ENCODE assay signal across 16 mouse cellular contexts in the genomic region with DNA sequence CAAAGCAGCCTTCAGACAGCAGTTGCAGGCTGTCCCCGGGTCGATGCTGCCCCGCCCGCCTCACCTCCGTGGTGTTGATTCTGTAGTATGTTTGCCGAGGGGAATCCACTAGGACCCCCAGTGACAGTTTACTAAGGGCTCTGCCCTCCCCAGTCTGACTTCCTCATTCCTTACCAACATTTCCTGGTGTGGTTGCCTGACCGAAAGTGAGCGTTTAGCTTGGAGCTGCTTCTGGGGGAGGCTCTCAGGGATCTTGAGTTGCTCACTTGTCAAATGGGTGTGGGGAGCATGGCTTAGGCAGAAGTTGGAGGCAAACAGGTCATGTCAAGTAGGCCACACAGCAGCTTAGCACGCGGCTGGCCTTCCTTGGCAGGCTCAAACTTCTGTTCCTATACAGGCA.
DNase-seq lines count a peak whose midpoint lies in the region; ATAC-seq lines count a peak whose summit lies in the region.
"Had no signal": no experiment of that assay in that cellular context is flagged by ENCODE, and none has a peak within 500 bp of the region (broad histone marks: within the 10 kb centered on the region; RNA-seq: fewer than 3 reads in every experiment).

No protein-coding gene starts in this region.

- H3K4me3 ChIP-seq in liver, embryonic 12.5 days = no peak overlapping the region
- no peak overlapping the region for H3K4me3 ChIP-seq in liver, embryonic 11.5 days (ENCODE audit: low read depth, low read length)
- H3K4me3 ChIP-seq in megakaryocyte, embryonic 14.5 days (replicated peaks) = peak overlapping the region; percentile 76
- H3K4me3 ChIP-seq: erythroblast, embryonic 14.5 days; hindbrain, embryonic 15.5 days; neural tube, embryonic 15.5 days had no signal

- no peak for DNase-seq in liver, embryonic 11.5 days (ENCODE audit: low spot score)
- peak; percentile 84 for DNase-seq in 416B (ENCODE audit: low read depth)
- DNase-seq in c-Kit-positive CD71-negative TER-119-negative erythroid progenitor cells, embryonic 14.5 days (ENCODE audit: low read depth) = peak; percentile 50
- DNase-seq in spleen, postnatal 14 days (ENCODE audit: low spot score in 2 of 2) = no peak
- no peak for DNase-seq in left cerebral cortex, adult 9 months (ENCODE audit: low spot score in 2 of 2)
- no peak for DNase-seq in MN1 (ENCODE audit: low spot score)
- DNase-seq: adrenal gland, adult 8-10 months; cerebellum, adult 9-10 months; layer of hippocampus, postnatal 36 days; thymus, postnatal 4 days had no signal

- no peaks in the 10 kb centered on the region for H3K27me3 ChIP-seq in liver, embryonic 12.5 days (replicated peaks)
- no peaks in the 10 kb centered on the region for H3K27me3 ChIP-seq in liver, embryonic 11.5 days (replicated peaks; ENCODE audit: control insufficient read depth, insufficient read depth, low read length)
- peaks cover 4% of the 10 kb centered on the region for H3K27me3 ChIP-seq in megakaryocyte, embryonic 14.5 days (replicated peaks)
- H3K27me3 ChIP-seq: hindbrain, embryonic 15.5 days; neural tube, embryonic 15.5 days had no signal

- ATAC-seq in liver, embryonic 12.5 days = no peak
- ATAC-seq in liver, embryonic 11.5 days (replicated peaks; ENCODE audit: low FRiP score) = no peak
- ATAC-seq: forebrain, embryonic 16.5 days had no signal

- 27% methylated on average over 10 of the region's 10 CpGs for WGBS in liver, embryonic 12.5 days (ENCODE audit: insufficient replicate concordance)
- 43% methylated on average over 10 of the region's 10 CpGs for WGBS in liver, embryonic 11.5 days

- no peaks in the 10 kb centered on the region for H3K36me3 ChIP-seq in liver, embryonic 12.5 days
- no peaks in the 10 kb centered on the region for H3K36me3 ChIP-seq in liver, embryonic 11.5 days (ENCODE audit: control insufficient read depth, insufficient read depth, low read length)
- peaks cover 16% of the 10 kb centered on the region for H3K36me3 ChIP-seq in megakaryocyte, embryonic 14.5 days (replicated peaks; ENCODE audit: low read length)
- H3K36me3 ChIP-seq: hindbrain, embryonic 15.5 days; neural tube, embryonic 15.5 days had no signal

- peak overlapping the region; percentile 28; the same call in 1 of the 2 replicates for H3K27ac ChIP-seq in liver, embryonic 12.5 days
- H3K27ac ChIP-seq in liver, embryonic 11.5 days (ENCODE audit: low read depth, low read length) = no peak overlapping the region
- H3K27ac ChIP-seq: hindbrain, embryonic 15.5 days; neural tube, embryonic 15.5 days had no signal

- peaks cover 3% of the 10 kb centered on the region; the same call in 1 of the 2 replicates for H3K9me3 ChIP-seq in liver, embryonic 12.5 days (replicated peaks)
- H3K9me3 ChIP-seq in liver, embryonic 11.5 days (ENCODE audit: control insufficient read depth, low read length) = peaks cover 4% of the 10 kb centered on the region; the same call in 1 of the 2 replicates
- H3K9me3 ChIP-seq in megakaryocyte, embryonic 14.5 days = peaks cover 11% of the 10 kb centered on the region
- H3K9me3 ChIP-seq: hindbrain, embryonic 15.5 days; neural tube, embryonic 15.5 days had no signal

- H3K9ac ChIP-seq in liver, embryonic 12.5 days = no peak overlapping the region
- H3K9ac ChIP-seq in liver, embryonic 11.5 days (ENCODE audit: low read depth, low read length) = no peak overlapping the region
- H3K9ac ChIP-seq: hindbrain, embryonic 15.5 days; neural tube, embryonic 15.5 days had no signal

- H3K4me1 ChIP-seq in liver, embryonic 12.5 days = 0 out of 2 replicates have a peak, but pooled peaks cover 18% of the 10 kb centered on the region
- H3K4me1 ChIP-seq in liver, embryonic 11.5 days (replicated peaks; ENCODE audit: control insufficient read depth, insufficient read depth, low read length) = no peaks in the 10 kb centered on the region
- peaks cover 75% of the 10 kb centered on the region for H3K4me1 ChIP-seq in megakaryocyte, embryonic 14.5 days
- H3K4me1 ChIP-seq: hindbrain, embryonic 15.5 days had no signal

- H3K4me2 ChIP-seq in liver, embryonic 12.5 days = no peak overlapping the region
- no peak overlapping the region for H3K4me2 ChIP-seq in liver, embryonic 11.5 days
- H3K4me2 ChIP-seq: hindbrain, embryonic 15.5 days; neural tube, embryonic 15.5 days had no signal

Comparison
In these comparisons a context has a peak if more than half of its experiments do, and no peak if none do; other contexts are left out.
1. DNase-seq: peak in 416B (single experiment) and c-Kit-positive CD71-negative TER-119-negative erythroid progenitor cells, embryonic 14.5 days (single experiment); none in liver, embryonic 11.5 days (single experiment), spleen, postnatal 14 days (0 of 2), left cerebral cortex, adult 9 months (0 of 2) and MN1 (single experiment).